Mouse (Mus musculus) lung, adult 2 months (tissue): ENCODE data around the gene Fzd2.

ENCODE experiments used
- CTCF ChIP-seq: fragments of 200-500 bp; IDR thresholded peaks from 2 replicates; pipeline ENCODE4 v1.5.1; 2011; ENCODE audit warnings: mild to moderate bottlenecking, low read length, control low read depth; ENCODE audit not compliant: insufficient read depth
- POLR2A ChIP-seq: fragments of 200-500 bp; IDR thresholded peaks from 2 replicates; pipeline ENCODE4 v1.6.1; 2011; ENCODE audit warnings: low read depth, mild to moderate bottlenecking, control low read depth, low read length, borderline replicate concordance; ENCODE audit errors: extremely low read depth

- no peak for TF ChIP-seq POLR2A
- no peak for TF ChIP-seq CTCF
Observed at GRCm38 (mm10) chr11:102643891-102644382, 39.7 kb downstream of the Fzd2 start.
